Mouse (Mus musculus) spleen, adult 2 months (tissue): ENCODE data around the gene Cygb.

Source experiments
- CTCF ChIP-seq: fragments of 200-500 bp; IDR thresholded peaks from 2 replicates; pipeline ENCODE4 v1.5.1; 2011; ENCODE audit warnings: mild to moderate bottlenecking, inconsistent platforms; ENCODE audit not compliant: insufficient read depth, insufficient read length, insufficient replicate concordance; ENCODE audit errors: extremely low read depth
- POLR2A ChIP-seq: fragments of 200-500 bp; IDR thresholded peaks from 2 replicates; pipeline ENCODE4 v1.6.1; 2011; ENCODE audit warnings: low read depth, low read length, inconsistent platforms

GRCm38 (mm10) chr11:116645446-116646110 is 8.5 kb downstream of the Cygb start:
- TF ChIP-seq CTCF (no peak), POLR2A (no peak)
